Mouse (Mus musculus) heart, adult 2 months (tissue): ENCODE results near the gene Rhov. TPM values are rescaled to one million over a fixed set of nuclear protein-coding genes. Genes with fewer than 3 reads are reported as not detected.

Source experiments
- DNase-seq, 2 experiments: peaks; one replicate each; pipeline ENCODE4 v3.0.0; 2021
- H3K27ac ChIP-seq: fragments of 200-600 bp; 2 replicates; pipeline ENCODE4 v1.8.1; 2022
- H3K27me3 ChIP-seq: fragments of 200-500 bp; 2 replicates; pipeline ENCODE4 v1.6.1; 2012; ENCODE audit warnings: mild to moderate bottlenecking, low read length, inconsistent platforms, mixed read lengths; ENCODE audit not compliant: control insufficient read depth, insufficient read depth
- H3K36me3 ChIP-seq: fragments of 200-500 bp; 2 replicates; pipeline ENCODE4 v1.6.1; 2012; ENCODE audit warnings: low read length, inconsistent platforms; ENCODE audit not compliant: control insufficient read depth, insufficient read depth
- H3K4me1 ChIP-seq: fragments of 200-500 bp; 2 replicates; pipeline ENCODE4 v1.6.1; 2011; ENCODE audit warnings: low read length; ENCODE audit not compliant: control insufficient read depth, insufficient read depth
- H3K4me3 ChIP-seq: fragments of 200-600 bp; 2 replicates; pipeline ENCODE4 v1.8.1; 2022
- H3K79me2 ChIP-seq: fragments of 200-500 bp; replicated peaks from 2 replicates; pipeline ENCODE4 v1.6.1; 2012; ENCODE audit warnings: mild to moderate bottlenecking, inconsistent platforms, low read length, moderate library complexity, mixed read lengths; ENCODE audit not compliant: control insufficient read depth, insufficient read depth
- H3K9ac ChIP-seq: fragments of 200-500 bp; 2 replicates; pipeline ENCODE4 v1.6.1; 2012; ENCODE audit warnings: low read depth, mild to moderate bottlenecking, control low read depth, inconsistent platforms, low read length, mixed read lengths
- CTCF ChIP-seq: fragments of 200-600 bp; IDR thresholded peaks from 2 replicates; pipeline ENCODE4 v1.8.1; 2022; ENCODE audit warnings: antibody characterized with exemption, mild to moderate bottlenecking, moderate library complexity
- EP300 ChIP-seq: fragments of 200-500 bp; IDR thresholded peaks from 2 replicates; pipeline ENCODE4 v1.6.1; 2011; ENCODE audit warnings: low read depth, low read length, control low read depth; ENCODE audit not compliant: insufficient read depth
- POLR2A ChIP-seq: fragments of 200-500 bp; IDR thresholded peaks from 2 replicates; pipeline ENCODE4 v1.6.1; 2011; ENCODE audit warnings: mild to moderate bottlenecking, low read depth, low read length, control low read depth; ENCODE audit not compliant: insufficient read depth
- WGBS: fragments of 180-500 bp; shearing (Covaris S2); methylation state at CpG from one replicate; pipeline ENCODE4 v1.1.7; 2018; 5-methylcytosine and 5-hydroxymethylcytosine counted together
- intact Hi-C: fragments of 180-260 bp; cut with DNase I; formaldehyde crosslinking; loops from one replicate; pipeline ENCODE4 v1.15.1; 2025
- polyA plus RNA-seq: library from polyadenylated mRNA; depleted of rRNA; stranded (reverse); fragments of >200 nt; gene quantifications from 2 replicates; pipeline ENCODE4 v1.2.3, GENCODE M21; 2012
- total RNA-seq, 2 experiments: library from RNA; stranded (reverse); gene quantifications; 2 replicates each; pipeline ENCODE4 v1.2.3; 2021

The Rhov gene
- total and polyA plus RNA-seq, 3 experiments: 0.12 TPM; not detected in 2

- intact Hi-C loops: loop anchor here (2.0 kb wide), 1 partner anchor 14 kb away; no protein-coding TSS in a partner anchor
These were observed 41.4 kb upstream of the Rhov start for GRCm38 (mm10) chr2:119312380-119312958.

GRCm38 (mm10) chr2:119311544-119311943 lies 40.5 kb upstream of the Rhov start:
- no peaks in the 10 kb centered on the region for H3K27me3 ChIP-seq
- no peaks in the 10 kb centered on the region for H3K36me3 ChIP-seq
- H3K9ac ChIP-seq: no peak overlapping the region
- no peak overlapping the region for H3K4me3 ChIP-seq
- TF ChIP-seq POLR2A (0 out of 2 replicates have a peak, but pooled peaks have one; percentile 28), EP300 (no peak)
- 27% methylated on average over 12 of the region's 12 CpGs for WGBS
- H3K4me1 ChIP-seq: peaks cover 25% of the 10 kb centered on the region
- DNase-seq: peak in 1 of 2 experiments; percentile 59
- intact Hi-C loops: no loop called here
- peak overlapping the region; percentile 86 for H3K27ac ChIP-seq
- H3K79me2 ChIP-seq: no peaks in the 10 kb centered on the region

More at GRCm38 (mm10) chr2:119312380-119312958, 41.4 kb upstream of the Rhov start:
- Histone ChIP-seq H3K4me1 (peaks cover 25% of the 10 kb centered on the region), H3K79me2 (no peaks in the 10 kb centered on the region), H3K4me3 (no peak overlapping the region), H3K36me3 (no peaks in the 10 kb centered on the region), H3K9ac (no peak overlapping the region), H3K27ac (peak overlapping the region; percentile 86), H3K27me3 (no peaks in the 10 kb centered on the region)
- no peak for DNase-seq
- 60% methylated on average over 2 of the region's 2 CpGs for WGBS
- no peak for TF ChIP-seq EP300
- no peak for TF ChIP-seq POLR2A
- no peak for TF ChIP-seq CTCF

GRCm38 (mm10) chr2:119304798-119305208 lies 33.7 kb upstream of the Rhov start:
- Histone ChIP-seq H3K36me3 (no peaks in the 10 kb centered on the region), H3K4me1 (peaks cover 14% of the 10 kb centered on the region), H3K27me3 (no peaks in the 10 kb centered on the region), H3K79me2 (no peaks in the 10 kb centered on the region), H3K4me3 (no peak overlapping the region), H3K9ac (no peak overlapping the region), H3K27ac (peak overlapping the region; percentile 71)
- 24% methylated on average over 3 of the region's 3 CpGs for WGBS
- peak; percentile 69 to 71 for DNase-seq
- TF ChIP-seq POLR2A: no peak; the same call in 1 of the 2 replicates
- TF ChIP-seq EP300: no peak
- no peak for TF ChIP-seq CTCF
- intact Hi-C loops: no loop called here

GRCm38 (mm10) chr2:119304391-119304790 lies 33.3 kb upstream of the Rhov start:
- no peaks in the 10 kb centered on the region for H3K27me3 ChIP-seq
- intact Hi-C loops: no loop called here
- TF ChIP-seq CTCF (no peak), EP300 (no peak), POLR2A (no peak)
- no peaks in the 10 kb centered on the region for H3K36me3 ChIP-seq
- H3K4me3 ChIP-seq: no peak overlapping the region
- no peak overlapping the region for H3K9ac ChIP-seq
- peaks cover 14% of the 10 kb centered on the region for H3K4me1 ChIP-seq
- no peak for DNase-seq
- 56% methylated on average over 3 of the region's 3 CpGs for WGBS
- H3K79me2 ChIP-seq: no peaks in the 10 kb centered on the region
- peak overlapping the region; percentile 40 for H3K27ac ChIP-seq

GRCm38 (mm10) chr2:119302876-119303275 lies 31.8 kb upstream of the Rhov start:
- H3K4me3 ChIP-seq: no peak overlapping the region
- peaks cover 22% of the 10 kb centered on the region for H3K4me1 ChIP-seq
- no peaks in the 10 kb centered on the region; the same call in 1 of the 2 replicates for H3K79me2 ChIP-seq
- no peak overlapping the region for H3K9ac ChIP-seq
- 57% methylated on average over 6 of the region's 6 CpGs for WGBS
- H3K27ac ChIP-seq: no peak overlapping the region
- intact Hi-C loops: no loop called here
- no peaks in the 10 kb centered on the region for H3K27me3 ChIP-seq
- peaks cover 4% of the 10 kb centered on the region; the same call in 1 of the 2 replicates for H3K36me3 ChIP-seq
- DNase-seq: no peak
- TF ChIP-seq CTCF (no peak), EP300 (no peak), POLR2A (no peak)

- Histone ChIP-seq H3K36me3 (peaks cover 4% of the 10 kb centered on the region; the same call in 1 of the 2 replicates), H3K27me3 (no peaks in the 10 kb centered on the region), H3K79me2 (no peaks in the 10 kb centered on the region; the same call in 1 of the 2 replicates), H3K27ac (peak overlapping the region; percentile 95), H3K9ac (peak overlapping the region; percentile 3), H3K4me1 (peaks cover 22% of the 10 kb centered on the region), H3K4me3 (peak overlapping the region; percentile 29; the same call in 1 of the 2 replicates)
- WGBS: 32% methylated on average over 7 of the region's 7 CpGs
- TF ChIP-seq POLR2A: no peak; the same call in 1 of the 2 replicates
- TF ChIP-seq EP300: peak; percentile 84
- peak; percentile 72 to 78 for DNase-seq
- intact Hi-C loops: loop anchor here (1.0 kb wide), 2 partner anchors 26 to 37 kb away; no protein-coding TSS in a partner anchor
These were observed 29.9 kb upstream of the Rhov start for GRCm38 (mm10) chr2:119300819-119301493.
